Mouse (Mus musculus) hindbrain, embryonic 15.5 days (tissue): Measurements from ENCODE around the gene Dpf2. TPM values are rescaled to one million over a fixed set of nuclear protein-coding genes. Genes with fewer than 3 reads are reported as not detected.
A peak's percentile ranks its signal among the peaks of the same experiment; 100 is the strongest.

Experiments used
- ATAC-seq: fragments of 200-750 bp; cut with Nextera tagmentation; 2 replicates; pipeline ENCODE4 v1.8.0; 2017; ENCODE audit warnings: low read depth, moderate number of reproducible peaks, moderate TSS enrichment; ENCODE audit not compliant: low FRiP score
- H3K27ac ChIP-seq: fragments of 300-500 bp; sonication (generic); replicated peaks from 2 replicates; pipeline ENCODE4 v1.5.1; 2015; ENCODE audit warnings: mild to moderate bottlenecking, inconsistent platforms
- H3K27me3 ChIP-seq: fragments of 300-500 bp; sonication (generic); 2 replicates; pipeline ENCODE4 v1.6.1; 2015; ENCODE audit warnings: control low read depth, inconsistent platforms
- H3K36me3 ChIP-seq: fragments of 300-500 bp; sonication (generic); 2 replicates; pipeline ENCODE4 v1.6.1; 2015; ENCODE audit warnings: control low read depth, inconsistent platforms
- H3K4me1 ChIP-seq: fragments of 300-500 bp; sonication (generic); replicated peaks from 2 replicates; pipeline ENCODE4 v1.6.1; 2015; ENCODE audit warnings: control low read depth, inconsistent platforms
- H3K4me2 ChIP-seq: fragments of 300-500 bp; sonication (generic); 2 replicates; pipeline ENCODE4 v1.6.1; 2015; ENCODE audit warnings: moderate library complexity, mild to moderate bottlenecking, inconsistent platforms
- H3K4me3 ChIP-seq: fragments of 300-500 bp; sonication (generic); 2 replicates; pipeline ENCODE4 v1.5.1; 2015; ENCODE audit warnings: mild to moderate bottlenecking, inconsistent platforms
- H3K9ac ChIP-seq: fragments of 300-500 bp; sonication (generic); 2 replicates; pipeline ENCODE4 v1.6.1; 2015; ENCODE audit warnings: inconsistent platforms
- H3K9me3 ChIP-seq: fragments of 300-500 bp; sonication (generic); 2 replicates; pipeline ENCODE4 v1.6.1; 2016; ENCODE audit warnings: control low read depth, inconsistent platforms
- WGBS: fragments of 180-500 bp; shearing (Covaris S2); methylation state at CpG from one replicate; pipeline ENCODE4 v1.1.7; 2015; 5-methylcytosine and 5-hydroxymethylcytosine counted together
- polyA plus RNA-seq: library from polyadenylated mRNA; unstranded; fragments of >200 nt; fragmentation: Nextera tagmentation; extraction: Ambion mirVana; gene quantifications from 2 replicates; pipeline ENCODE4 v1.2.1, GENCODE M21; 2015

The Dpf2 gene
- polyA plus RNA-seq, 1 experiment from 2014 or later, result 113 TPM

DNA sequence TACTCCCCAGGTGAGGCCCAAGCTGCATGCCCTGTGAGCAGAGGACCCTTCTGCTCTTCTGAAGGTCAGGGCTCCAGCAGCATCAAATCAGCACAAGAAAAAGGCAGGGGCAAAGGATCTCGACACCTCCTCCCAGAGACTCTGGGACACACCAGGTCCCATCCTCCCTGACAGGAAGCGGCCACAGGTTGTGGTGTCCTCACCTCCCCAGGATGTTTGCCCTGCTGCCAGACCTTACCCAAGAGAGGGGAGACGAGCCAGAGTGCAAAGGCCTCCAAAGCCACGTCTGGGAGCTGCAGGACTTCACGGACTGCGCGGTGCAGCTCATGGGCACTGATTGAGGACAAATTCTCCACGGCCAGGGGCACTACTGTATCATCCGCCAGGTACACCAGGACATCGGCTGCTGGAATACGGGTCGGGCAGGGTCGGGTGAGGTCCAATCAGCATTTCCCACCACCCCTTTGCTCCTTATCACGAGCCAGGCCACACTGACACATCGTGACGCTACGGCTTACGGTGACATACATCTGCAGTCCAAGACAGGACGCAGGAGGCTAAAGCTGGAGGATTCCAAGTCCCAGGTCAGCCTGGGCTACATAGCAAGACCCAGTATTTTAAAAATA, 39.8 kb downstream of the Dpf2 start:
- H3K27me3 ChIP-seq, result no peaks in the 10 kb centered on the region
- ATAC-seq, result no peak
- H3K4me1 ChIP-seq, result peaks cover 41% of the 10 kb centered on the region
- 90% methylated on average over 19 of the region's 19 CpGs for WGBS
- no peaks in the 10 kb centered on the region for H3K9me3 ChIP-seq
- no peak overlapping the region for H3K4me2 ChIP-seq
- H3K9ac ChIP-seq, result 0 out of 2 replicates have a peak overlapping the region, but pooled peaks have one; percentile 18
- H3K4me3 ChIP-seq, result no peak overlapping the region
- H3K36me3 ChIP-seq, result no peaks in the 10 kb centered on the region
- no peak overlapping the region for H3K27ac ChIP-seq

DNA sequence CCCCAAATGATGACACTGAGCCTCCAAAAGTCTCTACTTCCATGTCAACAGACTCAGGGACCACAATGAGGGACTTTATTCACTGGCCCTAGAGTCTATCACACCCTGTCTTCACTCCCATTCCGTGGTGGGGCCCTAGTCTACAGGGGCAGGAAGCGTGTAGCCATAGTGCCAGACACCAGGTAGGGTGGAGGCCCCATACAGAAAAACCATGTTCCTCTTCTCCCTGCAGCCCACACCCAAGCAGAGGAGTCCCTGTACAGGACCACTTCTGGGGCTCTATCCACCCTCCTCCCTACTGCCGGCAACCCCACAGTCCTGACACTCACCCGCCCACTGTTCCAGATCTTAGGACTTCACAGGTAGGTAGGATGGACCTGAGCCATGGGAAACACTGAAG, 40.3 kb downstream of the Dpf2 start:
- Histone ChIP-seq H3K36me3 (no peaks in the 10 kb centered on the region), H3K9me3 (no peaks in the 10 kb centered on the region), H3K4me3 (no peak overlapping the region), H3K4me2 (no peak overlapping the region), H3K27me3 (no peaks in the 10 kb centered on the region), H3K27ac (no peak overlapping the region), H3K9ac (0 out of 2 replicates have a peak overlapping the region, but pooled peaks have one; percentile 18), H3K4me1 (peaks cover 41% of the 10 kb centered on the region)
- ATAC-seq, result no peak
- WGBS, result 96% methylated on average over 4 of the region's 4 CpGs

DNA sequence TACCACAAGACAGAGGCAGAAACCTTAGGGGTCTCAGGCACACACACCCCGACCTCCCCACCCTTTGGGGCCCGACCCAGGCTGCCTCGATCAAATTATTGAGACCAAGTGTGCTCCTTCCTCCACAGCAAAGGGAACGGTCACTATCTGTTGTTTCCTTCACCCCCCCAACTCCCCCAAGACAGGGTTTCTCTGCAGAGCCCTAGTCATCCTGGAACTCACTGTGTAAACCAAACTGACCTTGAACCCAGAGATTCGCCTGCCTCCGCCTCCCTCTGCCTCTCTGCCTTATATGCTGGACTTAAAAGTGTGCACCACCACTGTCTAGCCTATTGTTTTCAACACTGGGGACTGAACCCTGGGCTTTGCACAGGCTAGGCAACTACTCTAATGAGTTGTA, 41.1 kb downstream of the Dpf2 start:
- no peak overlapping the region for H3K9ac ChIP-seq
- ATAC-seq, result no peak
- no peaks in the 10 kb centered on the region for H3K36me3 ChIP-seq
- no peak overlapping the region for H3K4me3 ChIP-seq
- no peak overlapping the region; the same call in 1 of the 2 replicates for H3K27ac ChIP-seq
- H3K4me2 ChIP-seq, result 0 out of 2 replicates have a peak overlapping the region, but pooled peaks have one; percentile 1
- H3K9me3 ChIP-seq, result no peaks in the 10 kb centered on the region
- 58% methylated on average over 6 of the region's 6 CpGs for WGBS
- H3K27me3 ChIP-seq, result no peaks in the 10 kb centered on the region
- H3K4me1 ChIP-seq, result peaks cover 41% of the 10 kb centered on the region

DNA sequence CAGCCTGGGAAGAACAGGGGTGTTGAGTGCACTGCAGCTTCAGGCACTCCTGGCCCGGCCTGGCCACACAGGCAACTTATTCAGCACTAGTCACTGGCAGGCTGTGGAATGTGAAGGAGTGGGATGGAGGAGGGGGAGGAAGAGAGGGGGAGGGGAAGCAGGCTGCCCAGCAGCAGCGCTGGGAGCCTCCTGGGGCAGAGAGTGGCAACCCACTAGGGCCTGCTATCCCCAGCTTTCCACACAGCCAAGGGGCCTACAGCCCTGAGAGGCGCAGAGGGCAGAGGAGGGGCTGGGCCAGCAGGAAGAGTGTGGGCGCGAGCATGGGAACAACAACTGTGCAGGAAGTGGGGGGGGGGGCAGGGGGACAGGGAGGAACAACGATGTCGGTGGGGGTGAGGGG, 41.5 kb downstream of the Dpf2 start:
- Histone ChIP-seq H3K36me3 (no peaks in the 10 kb centered on the region), H3K9ac (no peak overlapping the region), H3K27ac (no peak overlapping the region; the same call in 1 of the 2 replicates), H3K4me2 (0 out of 2 replicates have a peak overlapping the region, but pooled peaks have one; percentile 1), H3K9me3 (no peaks in the 10 kb centered on the region), H3K27me3 (no peaks in the 10 kb centered on the region), H3K4me1 (peaks cover 41% of the 10 kb centered on the region), H3K4me3 (no peak overlapping the region)
- ATAC-seq, result 0 out of 2 replicates have a peak, but pooled peaks have one; percentile 6
- 18% methylated on average over 7 of the region's 7 CpGs for WGBS

DNA sequence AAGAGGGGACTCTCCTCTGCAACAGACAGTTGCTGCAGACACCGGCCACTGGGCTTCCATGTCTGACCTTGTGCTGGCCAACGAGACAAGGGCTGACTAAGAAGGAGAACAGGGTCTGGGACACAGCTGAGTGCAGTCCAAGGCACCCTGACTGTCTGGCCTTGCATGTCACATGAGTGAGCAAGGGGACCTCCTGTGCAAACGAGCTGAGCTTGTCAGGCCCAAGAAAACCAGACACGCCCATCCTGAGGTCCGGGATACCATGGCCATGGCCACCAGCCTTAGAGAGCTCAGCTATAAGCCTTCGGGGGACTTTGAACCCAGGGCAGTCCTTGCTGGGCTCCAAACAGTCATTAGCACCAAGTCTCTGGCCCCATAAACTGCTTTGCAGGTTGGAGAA, 44.7 kb downstream of the Dpf2 start:
- Histone ChIP-seq H3K4me1 (peaks cover 16% of the 10 kb centered on the region), H3K4me3 (no peak overlapping the region), H3K27ac (no peak overlapping the region), H3K9me3 (no peaks in the 10 kb centered on the region), H3K4me2 (no peak overlapping the region), H3K36me3 (0 out of 2 replicates have a peak, but pooled peaks cover 7% of the 10 kb centered on the region), H3K9ac (no peak overlapping the region), H3K27me3 (no peaks in the 10 kb centered on the region)
- no peak for ATAC-seq
- WGBS, result 93% methylated on average over 6 of the region's 6 CpGs

DNA sequence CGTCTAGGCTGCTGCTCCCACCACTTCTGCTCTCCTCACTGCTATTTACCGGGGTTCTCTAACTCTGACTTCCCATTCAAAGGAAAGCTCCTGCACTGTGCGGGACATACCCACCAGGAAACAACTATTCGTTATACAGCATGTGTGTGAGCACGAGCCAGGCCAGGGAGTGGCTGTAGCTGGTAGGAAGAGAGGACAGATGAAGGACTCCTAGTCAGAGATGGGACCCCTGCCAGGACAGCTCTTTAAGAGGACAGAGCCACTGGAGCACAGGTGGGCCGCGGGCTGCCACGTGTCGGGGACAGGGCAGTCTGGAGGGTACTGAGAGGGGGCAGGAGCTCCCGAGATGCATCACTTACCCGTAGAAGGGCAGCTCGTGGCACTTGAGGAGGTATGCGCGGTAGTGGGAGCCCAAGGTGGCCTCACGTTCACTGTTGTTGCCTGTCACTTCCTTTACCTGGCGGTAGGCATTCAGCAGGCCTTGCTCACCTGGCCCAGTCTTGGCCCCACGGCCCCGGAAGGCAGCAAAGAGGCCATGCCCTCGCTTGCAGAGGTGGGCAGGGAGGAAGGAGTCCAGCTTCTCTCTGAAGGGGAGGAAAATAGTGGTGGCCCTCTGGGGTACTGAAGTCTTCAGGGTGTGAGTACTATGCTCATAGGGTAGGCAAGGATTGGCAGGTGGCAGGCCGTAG, 48.0 kb downstream of the Dpf2 start:
- WGBS, result 93% methylated on average over 20 of the region's 20 CpGs
- H3K36me3 ChIP-seq, result peaks cover 30% of the 10 kb centered on the region
- H3K4me1 ChIP-seq, result no peaks in the 10 kb centered on the region
- H3K4me3 ChIP-seq, result no peak overlapping the region
- H3K9ac ChIP-seq, result no peak overlapping the region
- H3K9me3 ChIP-seq, result no peaks in the 10 kb centered on the region
- H3K27ac ChIP-seq, result no peak overlapping the region
- H3K4me2 ChIP-seq, result no peak overlapping the region
- ATAC-seq, result no peak
- no peaks in the 10 kb centered on the region for H3K27me3 ChIP-seq

DNA sequence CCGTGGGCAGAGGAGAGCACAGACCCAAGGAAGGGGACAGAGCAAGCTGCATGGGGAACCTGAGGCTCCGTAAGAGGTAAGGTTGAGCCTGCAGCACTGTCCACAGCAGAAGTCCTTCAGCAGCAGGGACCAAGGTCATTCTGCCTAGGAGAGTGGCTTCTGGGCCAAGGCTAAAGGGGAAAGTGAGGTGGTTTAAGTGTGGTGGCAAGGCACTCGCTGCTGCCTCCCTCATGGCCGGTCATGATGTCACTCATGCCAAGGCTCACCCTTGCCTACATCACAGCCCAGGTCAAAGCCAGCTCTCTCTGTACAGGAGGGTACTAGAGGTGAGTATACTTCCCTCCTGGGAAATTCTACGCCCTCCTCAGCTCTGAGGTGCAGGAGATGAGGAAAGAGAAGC, 49.0 kb downstream of the Dpf2 start:
- H3K4me1 ChIP-seq, result no peaks in the 10 kb centered on the region
- no peak overlapping the region for H3K9ac ChIP-seq
- WGBS, result 96% methylated on average over 5 of the region's 5 CpGs
- H3K4me3 ChIP-seq, result no peak overlapping the region
- no peak overlapping the region for H3K4me2 ChIP-seq
- ATAC-seq, result no peak
- no peaks in the 10 kb centered on the region for H3K9me3 ChIP-seq
- no peaks in the 10 kb centered on the region for H3K27me3 ChIP-seq
- H3K27ac ChIP-seq, result no peak overlapping the region
- peaks cover 38% of the 10 kb centered on the region for H3K36me3 ChIP-seq

DNA sequence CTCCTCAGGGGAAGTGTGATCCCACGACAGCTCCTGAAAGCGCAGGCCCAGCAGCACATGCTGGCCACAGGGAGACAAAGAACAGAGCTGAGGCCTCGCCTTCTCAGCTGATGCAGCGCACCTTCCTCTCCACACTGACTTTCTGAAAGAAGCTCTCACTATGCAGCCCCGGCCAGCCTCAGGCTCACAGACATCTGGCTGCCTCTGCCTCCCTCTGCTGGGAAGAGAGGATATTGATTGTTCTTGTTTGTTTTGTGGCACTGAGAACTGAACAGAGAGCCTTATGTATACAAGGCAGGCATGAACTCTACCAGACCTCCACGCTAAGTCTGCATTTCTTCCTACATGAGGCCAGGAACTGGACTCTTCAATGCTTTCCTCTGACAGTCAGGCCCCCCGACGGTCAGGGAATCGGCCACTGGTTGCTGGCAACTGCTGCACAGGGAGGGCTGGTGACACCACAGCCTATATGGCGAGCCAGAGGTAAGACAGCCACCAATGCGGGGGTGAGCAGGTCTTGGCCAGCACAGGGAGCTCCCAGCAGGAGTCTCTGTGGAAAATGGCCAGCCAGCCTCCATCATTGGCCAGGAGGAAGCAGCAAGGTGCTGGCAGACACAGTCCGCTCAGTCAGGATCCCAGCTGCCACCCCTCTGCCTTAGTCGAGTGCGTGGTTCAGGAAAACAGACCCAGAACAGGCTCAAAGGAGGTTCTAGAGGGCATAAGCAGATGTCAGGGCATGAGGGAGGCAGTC, 50.3 kb downstream of the Dpf2 start:
- 96% methylated on average over 14 of the region's 14 CpGs for WGBS
- Histone ChIP-seq H3K4me1 (no peaks in the 10 kb centered on the region), H3K9ac (no peak overlapping the region), H3K36me3 (peaks cover 46% of the 10 kb centered on the region), H3K27me3 (no peaks in the 10 kb centered on the region), H3K27ac (no peak overlapping the region), H3K4me3 (no peak overlapping the region), H3K9me3 (no peaks in the 10 kb centered on the region), H3K4me2 (no peak overlapping the region)
- no peak for ATAC-seq

DNA sequence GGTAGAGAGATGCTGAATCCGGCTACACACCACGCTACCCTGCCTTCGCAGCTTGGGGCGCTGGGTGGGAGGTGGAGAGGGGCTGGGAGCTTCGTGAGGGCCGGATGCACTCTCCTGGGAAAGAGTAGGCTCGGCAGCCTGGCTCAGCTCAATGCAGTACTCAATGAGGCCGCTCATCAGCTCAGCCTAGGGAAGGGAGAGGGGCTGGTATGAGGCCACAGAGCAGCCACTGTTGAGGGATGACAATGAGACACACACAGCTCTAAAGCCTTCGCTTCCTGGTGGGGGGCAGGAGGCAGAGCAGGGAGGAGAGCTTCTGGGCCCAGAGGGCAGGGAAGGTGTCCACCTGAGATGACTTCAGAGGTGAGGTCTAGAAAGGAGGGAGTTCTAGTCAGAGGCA, 56.2 kb downstream of the Dpf2 start:
- H3K4me2 ChIP-seq, result no peak overlapping the region
- no peak overlapping the region for H3K9ac ChIP-seq
- ATAC-seq, result 0 out of 2 replicates have a peak, but pooled peaks have one; percentile 34
- no peak overlapping the region for H3K27ac ChIP-seq
- H3K27me3 ChIP-seq, result no peaks in the 10 kb centered on the region
- no peak overlapping the region for H3K4me3 ChIP-seq
- H3K36me3 ChIP-seq, result peaks cover 42% of the 10 kb centered on the region
- no peaks in the 10 kb centered on the region for H3K9me3 ChIP-seq
- WGBS, result 80% methylated on average over 9 of the region's 9 CpGs
- H3K4me1 ChIP-seq, result no peaks in the 10 kb centered on the region

DNA sequence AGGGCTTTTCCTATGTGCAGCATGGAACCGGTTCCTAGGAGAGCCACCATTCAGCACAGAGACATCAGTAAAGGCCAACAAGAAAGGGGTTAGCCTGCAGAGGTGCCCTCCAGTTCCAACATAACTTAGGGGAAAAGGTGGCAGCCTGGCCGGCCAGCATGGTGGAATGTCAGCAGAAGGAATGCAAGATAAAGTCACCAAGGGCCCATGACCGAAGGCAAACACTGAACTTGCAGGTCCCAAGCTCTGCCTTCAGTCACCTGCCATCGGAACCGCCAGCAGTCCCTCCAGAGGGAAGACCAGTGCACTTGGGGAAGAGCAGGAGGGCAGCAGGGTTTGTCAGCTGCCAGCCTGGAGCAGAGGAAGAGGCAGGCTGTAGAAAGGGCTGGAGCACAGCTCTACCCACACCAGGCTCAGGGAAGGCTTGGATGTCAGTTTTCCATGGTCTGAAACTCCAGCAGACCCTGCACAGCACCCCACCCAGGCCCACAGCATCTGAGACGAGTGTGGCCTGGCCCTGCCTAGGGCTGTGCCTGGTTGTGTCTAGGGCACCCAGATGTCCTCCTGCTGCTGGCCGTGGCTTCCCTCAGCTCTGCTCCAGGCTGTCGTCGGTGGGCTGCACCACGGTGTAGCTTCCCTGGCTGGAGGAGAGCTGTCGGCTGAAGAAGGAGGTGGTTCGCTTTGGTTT, 60.6 kb downstream of the Dpf2 start:
- Histone ChIP-seq H3K27me3 (no peaks in the 10 kb centered on the region), H3K36me3 (0 out of 2 replicates have a peak, but pooled peaks cover 14% of the 10 kb centered on the region), H3K4me1 (peaks cover 30% of the 10 kb centered on the region), H3K4me2 (no peak overlapping the region), H3K4me3 (no peak overlapping the region), H3K9ac (no peak overlapping the region), H3K9me3 (no peaks in the 10 kb centered on the region), H3K27ac (no peak overlapping the region)
- 89% methylated on average over 12 of the region's 12 CpGs for WGBS
- no peak for ATAC-seq

DNA sequence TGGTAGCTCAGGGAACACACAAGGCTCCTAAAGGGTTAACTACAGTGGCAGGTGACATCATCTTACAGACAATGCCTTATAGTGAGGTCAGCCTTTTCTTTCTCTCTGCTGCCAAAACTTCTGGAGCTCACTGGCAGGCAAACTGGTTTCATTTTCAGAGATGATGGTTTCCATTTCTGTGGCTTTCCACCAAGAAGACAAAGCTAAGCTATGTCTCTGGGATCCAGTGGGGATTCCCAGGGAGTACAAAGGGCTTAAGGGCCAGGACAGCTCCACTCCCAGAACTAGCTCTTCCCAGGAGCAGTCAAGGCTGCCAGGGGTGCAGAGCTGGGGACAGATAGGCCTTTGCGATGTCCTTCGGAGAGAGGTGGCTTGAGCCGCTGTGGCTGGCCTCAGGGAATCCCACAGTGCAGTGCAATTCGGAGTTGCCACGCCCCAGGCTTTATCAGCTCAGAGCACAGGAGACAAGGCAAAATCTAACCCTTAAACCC, 61.3 kb downstream of the Dpf2 start:
- H3K9me3 ChIP-seq, result no peaks in the 10 kb centered on the region
- H3K4me3 ChIP-seq, result no peak overlapping the region
- ATAC-seq, result no peak
- no peaks in the 10 kb centered on the region for H3K27me3 ChIP-seq
- peak overlapping the region; percentile 5; the same call in 1 of the 2 replicates for H3K9ac ChIP-seq
- 0 out of 2 replicates have a peak, but pooled peaks cover 11% of the 10 kb centered on the region for H3K36me3 ChIP-seq
- H3K27ac ChIP-seq, result no peak overlapping the region
- 74% methylated on average over 5 of the region's 5 CpGs for WGBS
- H3K4me1 ChIP-seq, result peaks cover 37% of the 10 kb centered on the region
- no peak overlapping the region for H3K4me2 ChIP-seq
